Mouse (Mus musculus) G1E (cell line): Measurements from ENCODE around the gene Gng2.

Experiments
- CTCF ChIP-seq: IDR thresholded peaks from 2 replicates; pipeline ENCODE4 v1.5.1; 2012; ENCODE audit warnings: low read depth, low read length, inconsistent platforms, mixed read lengths
- GATA1 ChIP-seq: IDR thresholded peaks from 2 replicates; pipeline ENCODE4 v1.6.1; 2012; ENCODE audit warnings: borderline replicate concordance, low read length, inconsistent platforms, mixed read lengths
- POLR2AphosphoS5 ChIP-seq: IDR thresholded peaks from 2 replicates; pipeline ENCODE4 v1.6.1; 2012; ENCODE audit warnings: low read depth, low read length, inconsistent platforms; ENCODE audit not compliant: insufficient replicate concordance
- TAL1 ChIP-seq: conservative IDR thresholded peaks from 2 replicates; pipeline ENCODE4 v1.6.1; 2012; ENCODE audit warnings: low read depth, low read length, inconsistent platforms, mixed read lengths

DNA sequence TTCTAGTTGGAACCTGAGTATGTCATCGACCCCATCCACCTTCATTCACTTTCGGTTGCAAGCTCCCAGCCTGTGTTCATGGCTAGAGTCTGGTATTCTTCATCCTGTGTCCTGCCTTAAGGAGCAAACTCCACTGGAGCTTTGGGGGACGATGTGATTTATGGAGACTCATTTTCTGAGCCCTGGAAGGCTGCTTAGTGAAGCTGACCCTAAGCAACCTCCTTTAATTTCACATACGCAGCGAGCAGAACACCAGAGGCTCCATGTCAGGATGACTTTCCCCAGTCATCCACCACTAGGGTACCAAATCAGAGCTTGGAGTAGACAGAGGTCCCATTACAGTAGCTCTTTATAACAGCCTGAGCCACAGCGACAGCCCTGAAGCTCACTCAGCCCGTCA, 59.9 kb downstream of the Gng2 start:
- TF ChIP-seq GATA1 (no peak), CTCF (no peak), TAL1 (no peak), POLR2AphosphoS5 (no peak)
